Mouse (Mus musculus) C2C12 (cell line): ENCODE data around the gene Tab1.

Experiments
- CEBPB ChIP-seq: IDR thresholded peaks from one replicate; pipeline ENCODE4 v1.6.1; 2011; ENCODE audit warnings: low read depth, mild to moderate bottlenecking, control low read depth, moderate library complexity
- CTCF ChIP-seq: IDR thresholded peaks from one replicate; pipeline ENCODE4 v1.5.1; 2011; ENCODE audit not compliant: control insufficient read depth, insufficient read depth, insufficient read length
- MAX ChIP-seq: IDR thresholded peaks from one replicate; pipeline ENCODE4 v1.6.1; 2011; ENCODE audit warnings: mild to moderate bottlenecking, control low read depth
- MYOD1 ChIP-seq: IDR thresholded peaks from one replicate; pipeline ENCODE4 v1.6.1; 2011; ENCODE audit warnings: low read depth; ENCODE audit not compliant: control insufficient read depth, insufficient read length
- USF1 ChIP-seq: IDR thresholded peaks from one replicate; pipeline ENCODE4 v1.6.1; 2011; ENCODE audit warnings: low read depth, mild to moderate bottlenecking, control low read depth, moderate library complexity

- no peak for TF ChIP-seq CTCF
- no peak for TF ChIP-seq USF1
- TF ChIP-seq CEBPB, result no peak
- TF ChIP-seq MAX, result no peak
- TF ChIP-seq MYOD1, result no peak
Observed at GRCm38 (mm10) chr15:80163274-80163673, 30.3 kb downstream of the Tab1 start.
